ENCODE assay signal across 15 mouse cellular contexts in the genomic region with DNA sequence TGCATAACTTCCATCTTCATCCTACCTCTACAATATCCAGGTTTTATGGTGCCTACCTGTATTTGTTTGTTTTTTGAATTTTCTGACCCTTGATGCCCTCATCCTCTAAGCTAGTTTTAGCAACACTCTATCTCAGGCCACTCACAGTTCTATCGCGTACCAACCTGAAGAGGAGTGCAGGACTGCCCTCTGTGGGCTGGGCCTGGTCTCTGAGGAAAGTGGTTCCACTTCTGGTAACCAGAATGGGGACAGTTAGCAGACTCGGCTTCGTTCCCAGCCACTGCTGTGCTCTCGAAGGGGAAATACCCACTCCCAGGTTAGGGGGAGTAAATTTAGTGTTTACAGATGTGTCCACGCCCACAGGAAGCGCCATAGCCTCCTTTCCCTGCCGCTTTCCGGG. TPM values are rescaled to one million over a fixed set of nuclear protein-coding genes. Genes with fewer than 3 reads are reported as not detected.
DNase-seq lines count a peak whose midpoint lies in the region; ATAC-seq and TF ChIP-seq lines count a peak whose summit lies in the region.
"Had no signal": no experiment of that assay in that cellular context is flagged by ENCODE, and none has a peak within 500 bp of the region (broad histone marks: within the 10 kb centered on the region; RNA-seq: fewer than 3 reads in every experiment).

No protein-coding gene starts in this region.

- H3K27ac ChIP-seq in heart, embryonic 13.5 days (replicated peaks), result peak overlapping the region; percentile 16; the same call in 1 of the 2 replicates
- no peak overlapping the region for H3K27ac ChIP-seq in MEL (ENCODE audit: control insufficient read depth, low read depth, low read length)
- no peak overlapping the region for H3K27ac ChIP-seq in midbrain, embryonic 11.5 days (ENCODE audit: low read depth, low read length)
- H3K27ac ChIP-seq: liver, embryonic 13.5 days had no signal

- peak overlapping the region; percentile 35 for H3K4me2 ChIP-seq in heart, embryonic 13.5 days
- H3K4me2 ChIP-seq in midbrain, embryonic 11.5 days, result no peak overlapping the region
- H3K4me2 ChIP-seq: liver, embryonic 13.5 days had no signal

- intact Hi-C loops in heart, postnatal 36 days (cut with DNase I), result no loop called here

- ATAC-seq in heart, embryonic 13.5 days (ENCODE audit: extremely low read depth, insufficient number of reproducible peaks, low FRiP score, low TSS enrichment), result no peak
- no peak for ATAC-seq in erythroblast, adult 5-6 weeks (replicated peaks; ENCODE audit: low FRiP score, poor library complexity, severe bottlenecking)
- ATAC-seq in erythroid progenitor cell, adult 5-6 weeks (replicated peaks; ENCODE audit: low FRiP score, poor library complexity, severe bottlenecking), result no peak
- no peak for ATAC-seq in midbrain, embryonic 11.5 days (ENCODE audit: low FRiP score)

- TF ChIP-seq RAD21 in MEL (IDR thresholded peaks at IDR 0.05; ENCODE audit: low read depth, low read length), result no peak; the same call in 1 of the 2 replicates

- no peak overlapping the region for H3K4me3 ChIP-seq in heart, embryonic 13.5 days
- H3K4me3 ChIP-seq in MEL (ENCODE audit: control insufficient read depth in 1 of 2, insufficient read depth in 1 of 2, low read depth in 2 of 2, low read length in 2 of 2), result no peak overlapping the region
- no peak overlapping the region for H3K4me3 ChIP-seq in midbrain, embryonic 11.5 days (ENCODE audit: low read depth, low read length)
- H3K4me3 ChIP-seq: liver, embryonic 13.5 days had no signal

- H3K79me2 ChIP-seq in MEL (ENCODE audit: control insufficient read depth, insufficient read depth, low read length, poor library complexity), result no peaks in the 10 kb centered on the region

- no peak for TF ChIP-seq CTCF in MEL (IDR thresholded peaks at IDR 0.05 in 2 of 3, conservative IDR thresholded peaks at IDR 0.05 in 1 of 3; ENCODE audit: control insufficient read depth in 1 of 3, insufficient read depth in 1 of 3, low read depth in 2 of 3, low read length in 3 of 3, poor library complexity in 1 of 3, severe bottlenecking in 1 of 3)

- DNase-seq in heart, postnatal 36 days, result no peak
- DNase-seq in MEL (ENCODE audit: low read depth, low spot score), result no peak
- peak; percentile 16 for DNase-seq in kidney, adult 9 months
- peak; percentile 47 for DNase-seq in lung, postnatal 36 days
- DNase-seq in midbrain, embryonic 11.5 days (ENCODE audit: low spot score, missing footprints), result no peak
- DNase-seq: adrenal gland, adult 2 months; cerebellum, adult 18-20 months; layer of hippocampus, adult 9-11 months; liver, embryonic 13.5 days; right cerebral cortex, postnatal 14 days; thymus, adult 18-20 months had no signal

- H3K27me3 ChIP-seq in heart, embryonic 13.5 days (replicated peaks), result no peaks in the 10 kb centered on the region
- no peaks in the 10 kb centered on the region for H3K27me3 ChIP-seq in MEL (ENCODE audit: control insufficient read depth in 1 of 2, insufficient read depth in 2 of 2, low read length in 2 of 2)
- no peaks in the 10 kb centered on the region for H3K27me3 ChIP-seq in midbrain, embryonic 11.5 days (ENCODE audit: control insufficient read depth, insufficient read depth, low read length)
- H3K27me3 ChIP-seq: liver, embryonic 13.5 days had no signal

- 0 out of 2 replicates have a peak overlapping the region, but pooled peaks have one; percentile 16 for H3K9ac ChIP-seq in heart, embryonic 13.5 days
- H3K9ac ChIP-seq in MEL (ENCODE audit: control insufficient read depth, low read depth, low read length, poor library complexity, severe bottlenecking), result no peak overlapping the region
- no peak overlapping the region for H3K9ac ChIP-seq in midbrain, embryonic 11.5 days (ENCODE audit: low read length)
- H3K9ac ChIP-seq: liver, embryonic 13.5 days had no signal

- WGBS in heart, embryonic 13.5 days, result 21% methylated on average over 9 of the region's 9 CpGs
- 63% methylated on average over 9 of the region's 9 CpGs for WGBS in midbrain, embryonic 11.5 days

- TF ChIP-seq POLR2A in MEL (IDR thresholded peaks at IDR 0.05; ENCODE audit: control insufficient read depth in 1 of 2, insufficient read depth in 1 of 2, low read depth in 1 of 2, low read length in 2 of 2, poor library complexity in 1 of 2), result no peak

- H3K4me1 ChIP-seq in heart, embryonic 13.5 days, result peaks cover 17% of the 10 kb centered on the region
- H3K4me1 ChIP-seq in MEL (ENCODE audit: control insufficient read depth in 1 of 2, insufficient read depth in 2 of 2, low read length in 2 of 2), result no peaks in the 10 kb centered on the region
- H3K4me1 ChIP-seq in midbrain, embryonic 11.5 days (ENCODE audit: control insufficient read depth, insufficient read depth, low read length), result no peaks in the 10 kb centered on the region
- H3K4me1 ChIP-seq: liver, embryonic 13.5 days had no signal

- H3K9me3 ChIP-seq in heart, embryonic 13.5 days, result no peaks in the 10 kb centered on the region
- H3K9me3 ChIP-seq in MEL (replicated peaks; ENCODE audit: insufficient read depth, low read length), result no peaks in the 10 kb centered on the region
- no peaks in the 10 kb centered on the region for H3K9me3 ChIP-seq in midbrain, embryonic 11.5 days (ENCODE audit: control insufficient read depth, low read length)

- H3K36me3 ChIP-seq in heart, embryonic 13.5 days, result no peaks in the 10 kb centered on the region
- H3K36me3 ChIP-seq in MEL (ENCODE audit: control insufficient read depth in 1 of 2, insufficient read depth in 2 of 2, low read length in 2 of 2), result no peaks in the 10 kb centered on the region
- no peaks in the 10 kb centered on the region for H3K36me3 ChIP-seq in midbrain, embryonic 11.5 days (ENCODE audit: control insufficient read depth, insufficient read depth, low read length)
- H3K36me3 ChIP-seq: liver, embryonic 13.5 days had no signal

- TF ChIP-seq EP300 in MEL (IDR thresholded peaks at IDR 0.05; ENCODE audit: low read depth in 1 of 2, low read length in 2 of 2), result no peak

TF ChIP-seq in MEL, 35 proteins besides CTCF, POLR2A, EP300 and RAD21:
- TF ChIP-seq TBP (IDR thresholded peaks at IDR 0.05; ENCODE audit: low read depth, low read length) (no peak), MEF2A (IDR thresholded peaks at IDR 0.05; ENCODE audit: extremely low read depth, insufficient replicate concordance, low read depth, low read length, poor library complexity, severe bottlenecking) (no peak), MAZ (IDR thresholded peaks at IDR 0.05; ENCODE audit: low read depth, low read length) (no peak), ZC3H11A (IDR thresholded peaks at IDR 0.05; ENCODE audit: low read depth, low read length) (peak; percentile 17; the same call in 1 of the 2 replicates)

RNA-seq across cellular contexts. Expression of gene Fxyd4, which starts 29.2 kb away (rescaled TPM):
- 1.9 and 2.5 TPM in 2 replicates for polyA plus RNA-seq in heart, embryonic 13.5 days (2015; fragmentation: Nextera tagmentation; extraction: Ambion mirVana)
- total RNA-seq in heart, postnatal 36 days (2021), result not detected
- not detected in 2 replicates for total RNA-seq in MEL (2012; rRNA removed)
- under 1 TPM in 1 of 2 experiments, not detected in 1; 0.22 TPM for polyA plus RNA-seq in MEL (2012; ENCODE audit: insufficient read depth in 1 of 2, insufficient read length in 2 of 2, low read depth in 1 of 2, low replicate concordance in 2 of 2, missing spikeins in 1 of 2)
- not detected in 2 replicates for total RNA-seq in erythroblast, adult 5-6 weeks (2015; ENCODE audit: low replicate concordance)
- total RNA-seq in erythroblast, adult 5-6 weeks (2017; ENCODE audit: low replicate concordance), result not detected in 2 replicates
- not detected in 2 replicates for total RNA-seq in erythroid progenitor cell, adult 5-6 weeks (2015; ENCODE audit: low replicate concordance)
- not detected in 2 replicates for total RNA-seq in erythroid progenitor cell, adult 5-6 weeks (2017; ENCODE audit: low replicate concordance)
- 1.4 and 2.1 TPM in 2 replicates for polyA plus RNA-seq in midbrain, embryonic 11.5 days (2014; fragmentation: Nextera tagmentation; extraction: Ambion mirVana)
- total RNA-seq: adrenal gland, adult 2 months; heart, postnatal 14 days had no signal
- polyA plus RNA-seq: adrenal gland, adult 2 months had no signal

RNA-seq across cellular contexts. Expression of gene Rasgef1a, which starts 44.5 kb away (rescaled TPM):
- 0.32 and 0.38 TPM in 2 replicates for polyA plus RNA-seq in heart, embryonic 13.5 days (2015; fragmentation: Nextera tagmentation; extraction: Ambion mirVana)
- under 1 TPM; 0.11 to 0.22 TPM for total RNA-seq in heart, postnatal 36 days (2021)
- total RNA-seq in MEL (2012; rRNA removed), result 0.04 TPM in 1 of 2 replicates, not detected in the other
- polyA plus RNA-seq in MEL (2012; ENCODE audit: insufficient read depth in 1 of 2, insufficient read length in 2 of 2, low read depth in 1 of 2, low replicate concordance in 2 of 2, missing spikeins in 1 of 2), result under 1 TPM in 1 of 2 experiments, not detected in 1; 0.19 TPM
- not detected in 2 replicates for total RNA-seq in erythroblast, adult 5-6 weeks (2015; ENCODE audit: low replicate concordance)
- 0.09 TPM in 1 of 2 replicates, not detected in the other for total RNA-seq in erythroblast, adult 5-6 weeks (2017; ENCODE audit: low replicate concordance)
- total RNA-seq in erythroid progenitor cell, adult 5-6 weeks (2015; ENCODE audit: low replicate concordance), result not detected in 2 replicates
- total RNA-seq in erythroid progenitor cell, adult 5-6 weeks (2017; ENCODE audit: low replicate concordance), result not detected in 2 replicates
- 0.15 TPM in 1 of 2 replicates, not detected in the other for polyA plus RNA-seq in midbrain, embryonic 11.5 days (2014; fragmentation: Nextera tagmentation; extraction: Ambion mirVana)

Comparison
In these comparisons a context has a peak if more than half of its experiments do, and no peak if none do; other contexts are left out.
1. DNase-seq: peak in kidney, adult 9 months (single experiment) and lung, postnatal 36 days (single experiment); none in heart, postnatal 36 days (0 of 2), MEL (single experiment) and midbrain, embryonic 11.5 days (single experiment).